Mouse (Mus musculus): Measurements from ENCODE around the gene Ugt1a1. TPM values are rescaled to one million over a fixed set of nuclear protein-coding genes. Genes with fewer than 3 reads are reported as not detected.

Gene Ugt1a1
- total and polyA plus RNA-seq, 3 experiments = not detected

DNA sequence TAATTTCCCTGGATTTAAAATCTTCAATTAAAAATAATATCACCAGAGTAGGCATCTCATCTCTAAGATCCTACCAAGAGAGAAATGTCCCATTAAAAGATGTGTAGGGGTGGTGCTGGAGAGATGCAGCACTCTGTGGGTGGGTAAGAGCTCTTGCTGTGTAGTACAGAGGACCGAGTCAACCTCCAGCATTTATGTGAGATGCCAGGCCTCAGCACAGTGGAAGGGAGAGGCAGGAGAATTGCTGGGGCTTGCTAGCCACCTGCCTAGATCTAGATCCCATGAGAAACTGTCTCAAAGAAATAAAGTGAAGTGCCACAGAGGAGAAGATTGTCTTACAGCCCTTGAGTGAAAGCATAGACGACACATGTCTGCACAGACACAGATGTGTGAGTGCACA lies 4.8 kb downstream of the Ugt1a1 start:
- Histone ChIP-seq H3K79me2 (replicated peaks; ENCODE audit: control insufficient read depth, insufficient read depth, low read length) (no peaks in the 10 kb centered on the region), H3K27me3 (ENCODE audit: control insufficient read depth, insufficient read depth, low read length) (no peaks in the 10 kb centered on the region), H3K9ac (ENCODE audit: low read depth, low read length) (no peak overlapping the region), H3K4me3 (no peak overlapping the region), H3K36me3 (ENCODE audit: control insufficient read depth, insufficient read depth, low read length) (no peaks in the 10 kb centered on the region), H3K4me1 (ENCODE audit: control insufficient read depth, insufficient read depth, low read length) (no peaks in the 10 kb centered on the region), H3K27ac (no peak overlapping the region)
- TF ChIP-seq POLR2A (IDR thresholded peaks at IDR 0.05; ENCODE audit: insufficient read depth, low read depth, low read length) (no peak), EP300 (IDR thresholded peaks at IDR 0.05; ENCODE audit: insufficient read depth, low read depth, low read length) (no peak), CTCF (IDR thresholded peaks at IDR 0.05) (no peak)
- intact Hi-C loops (cut with DNase I) = no loop called here
- 49% methylated on average over 2 of the region's 2 CpGs for WGBS
- no peak for DNase-seq

DNA sequence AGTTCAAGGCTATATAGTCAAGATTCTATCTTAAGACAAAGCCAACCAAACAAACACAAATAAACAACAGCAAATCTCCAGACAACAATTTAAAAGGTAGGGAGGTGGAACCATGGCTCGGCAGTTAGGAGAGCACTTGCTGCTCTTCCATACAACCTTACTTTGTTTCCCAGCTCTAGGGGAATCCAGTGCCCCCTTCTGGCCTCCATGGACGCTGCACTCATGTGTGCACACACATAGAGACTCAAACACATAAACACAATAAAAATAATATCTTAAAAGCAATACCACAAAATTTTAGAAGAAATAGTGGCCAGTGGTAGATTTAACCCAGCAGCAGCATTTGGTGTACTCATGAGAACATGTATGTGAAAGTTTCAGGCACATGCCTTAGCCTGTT lies 5.4 kb downstream of the Ugt1a1 start:
- intact Hi-C loops (cut with DNase I) = no loop called here
- Histone ChIP-seq H3K27ac (no peak overlapping the region), H3K4me1 (ENCODE audit: control insufficient read depth, insufficient read depth, low read length) (no peaks in the 10 kb centered on the region), H3K36me3 (ENCODE audit: control insufficient read depth, insufficient read depth, low read length) (no peaks in the 10 kb centered on the region), H3K27me3 (ENCODE audit: control insufficient read depth, insufficient read depth, low read length) (no peaks in the 10 kb centered on the region), H3K4me3 (no peak overlapping the region), H3K9ac (ENCODE audit: low read depth, low read length) (no peak overlapping the region), H3K79me2 (replicated peaks; ENCODE audit: control insufficient read depth, insufficient read depth, low read length) (no peaks in the 10 kb centered on the region)
- peak; percentile 31 for TF ChIP-seq CTCF (IDR thresholded peaks at IDR 0.05)
- no peak for TF ChIP-seq POLR2A (IDR thresholded peaks at IDR 0.05; ENCODE audit: insufficient read depth, low read depth, low read length)
- TF ChIP-seq EP300 (IDR thresholded peaks at IDR 0.05; ENCODE audit: insufficient read depth, low read depth, low read length) = no peak
- 48% methylated on average over 2 of the region's 2 CpGs for WGBS
- DNase-seq = peak in 1 of 2 experiments; percentile 20

DNA sequence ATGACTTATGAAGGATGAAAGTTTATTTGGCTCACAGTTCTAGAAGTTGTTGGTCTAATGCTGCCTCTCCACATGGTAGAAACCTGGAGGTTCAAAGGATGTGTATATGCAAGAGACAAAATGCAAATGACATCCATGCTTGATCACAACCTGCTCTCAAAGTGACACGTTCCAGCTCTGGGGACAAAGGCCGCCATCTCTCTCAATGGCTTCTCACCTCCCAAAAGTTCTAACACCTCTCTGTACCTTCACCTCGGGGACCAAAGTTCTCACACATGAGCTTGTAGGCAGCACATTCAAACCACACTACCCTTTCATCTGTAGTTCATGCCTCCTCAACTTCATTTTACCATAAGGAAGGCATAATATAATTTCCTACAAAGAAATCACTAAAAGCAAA lies 5.8 kb downstream of the Ugt1a1 start:
- Histone ChIP-seq H3K79me2 (replicated peaks; ENCODE audit: control insufficient read depth, insufficient read depth, low read length) (no peaks in the 10 kb centered on the region), H3K4me3 (no peak overlapping the region), H3K9ac (ENCODE audit: low read depth, low read length) (no peak overlapping the region), H3K36me3 (ENCODE audit: control insufficient read depth, insufficient read depth, low read length) (no peaks in the 10 kb centered on the region), H3K27ac (no peak overlapping the region), H3K4me1 (ENCODE audit: control insufficient read depth, insufficient read depth, low read length) (no peaks in the 10 kb centered on the region), H3K27me3 (ENCODE audit: control insufficient read depth, insufficient read depth, low read length) (no peaks in the 10 kb centered on the region)
- WGBS = 34% methylated on average over 3 of the region's 3 CpGs
- no peak for DNase-seq
- no peak for TF ChIP-seq EP300 (IDR thresholded peaks at IDR 0.05; ENCODE audit: insufficient read depth, low read depth, low read length)
- TF ChIP-seq CTCF (IDR thresholded peaks at IDR 0.05) = no peak
- no peak for TF ChIP-seq POLR2A (IDR thresholded peaks at IDR 0.05; ENCODE audit: insufficient read depth, low read depth, low read length)
- intact Hi-C loops (cut with DNase I) = no loop called here

DNA sequence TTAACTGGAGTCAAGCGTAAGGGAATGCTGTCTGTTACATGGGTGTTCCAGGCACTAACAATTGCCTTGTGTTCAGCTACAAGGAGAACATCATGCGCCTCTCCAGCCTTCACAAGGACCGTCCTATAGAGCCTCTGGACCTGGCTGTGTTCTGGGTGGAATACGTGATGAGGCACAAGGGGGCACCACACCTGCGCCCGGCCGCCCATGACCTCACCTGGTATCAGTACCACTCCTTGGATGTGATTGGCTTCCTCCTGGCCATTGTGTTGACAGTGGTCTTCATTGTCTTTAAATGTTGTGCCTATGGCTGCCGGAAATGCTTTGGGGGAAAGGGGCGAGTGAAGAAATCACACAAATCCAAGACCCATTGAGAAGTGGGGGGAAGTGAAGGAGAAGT lies 6.3 kb downstream of the Ugt1a1 start:
- WGBS = 65% methylated on average over 9 of the region's 9 CpGs

DNA sequence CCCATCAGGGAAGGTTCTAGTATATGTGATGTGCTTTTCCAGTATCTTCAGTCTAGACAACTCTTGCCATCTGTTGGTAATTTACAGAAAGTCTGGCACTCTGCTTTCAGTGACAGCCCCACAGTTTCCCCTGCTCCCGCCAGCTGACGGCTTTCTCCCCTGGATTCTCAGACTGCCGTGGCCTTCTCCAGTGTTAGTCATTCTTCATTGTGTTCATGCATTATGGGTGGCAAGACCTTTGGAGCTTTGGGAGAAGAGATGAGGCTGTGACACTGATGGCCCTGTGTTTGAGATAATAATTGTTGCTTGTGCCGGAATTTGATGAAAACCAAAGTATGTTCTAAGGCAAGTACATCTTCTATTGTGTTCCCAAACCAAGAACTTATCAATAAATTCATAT lies 6.8 kb downstream of the Ugt1a1 start:
- no peaks in the 10 kb centered on the region for H3K4me1 ChIP-seq (ENCODE audit: control insufficient read depth, insufficient read depth, low read length)
- H3K79me2 ChIP-seq (replicated peaks; ENCODE audit: control insufficient read depth, insufficient read depth, low read length) = no peaks in the 10 kb centered on the region
- no peak overlapping the region for H3K9ac ChIP-seq (ENCODE audit: low read depth, low read length)
- intact Hi-C loops (cut with DNase I) = no loop called here
- H3K36me3 ChIP-seq (ENCODE audit: control insufficient read depth, insufficient read depth, low read length) = no peaks in the 10 kb centered on the region
- no peak overlapping the region for H3K27ac ChIP-seq
- DNase-seq = no peak
- TF ChIP-seq POLR2A (IDR thresholded peaks at IDR 0.05; ENCODE audit: insufficient read depth, low read depth, low read length) (no peak), CTCF (IDR thresholded peaks at IDR 0.05) (no peak), EP300 (IDR thresholded peaks at IDR 0.05; ENCODE audit: insufficient read depth, low read depth, low read length) (no peak)
- 45% methylated on average over 4 of the region's 4 CpGs for WGBS
- H3K27me3 ChIP-seq (ENCODE audit: control insufficient read depth, insufficient read depth, low read length) = no peaks in the 10 kb centered on the region
- no peak overlapping the region for H3K4me3 ChIP-seq

More for the DNA sequence above, 6.3 kb downstream of the Ugt1a1 start:
- H3K9ac ChIP-seq (ENCODE audit: low read depth, low read length) = no peak overlapping the region
- H3K36me3 ChIP-seq (ENCODE audit: control insufficient read depth, insufficient read depth, low read length) = no peaks in the 10 kb centered on the region
- H3K27ac ChIP-seq = no peak overlapping the region
- TF ChIP-seq EP300 (IDR thresholded peaks at IDR 0.05; ENCODE audit: insufficient read depth, low read depth, low read length) (no peak), POLR2A (IDR thresholded peaks at IDR 0.05; ENCODE audit: insufficient read depth, low read depth, low read length) (no peak)
- H3K27me3 ChIP-seq (ENCODE audit: control insufficient read depth, insufficient read depth, low read length) = no peaks in the 10 kb centered on the region
- DNase-seq = peak in 1 of 2 experiments; percentile 31
- no peak overlapping the region for H3K4me3 ChIP-seq
- H3K79me2 ChIP-seq (replicated peaks; ENCODE audit: control insufficient read depth, insufficient read depth, low read length) = no peaks in the 10 kb centered on the region
- H3K4me1 ChIP-seq (ENCODE audit: control insufficient read depth, insufficient read depth, low read length) = no peaks in the 10 kb centered on the region
- intact Hi-C loops (cut with DNase I) = no loop called here

DNA sequence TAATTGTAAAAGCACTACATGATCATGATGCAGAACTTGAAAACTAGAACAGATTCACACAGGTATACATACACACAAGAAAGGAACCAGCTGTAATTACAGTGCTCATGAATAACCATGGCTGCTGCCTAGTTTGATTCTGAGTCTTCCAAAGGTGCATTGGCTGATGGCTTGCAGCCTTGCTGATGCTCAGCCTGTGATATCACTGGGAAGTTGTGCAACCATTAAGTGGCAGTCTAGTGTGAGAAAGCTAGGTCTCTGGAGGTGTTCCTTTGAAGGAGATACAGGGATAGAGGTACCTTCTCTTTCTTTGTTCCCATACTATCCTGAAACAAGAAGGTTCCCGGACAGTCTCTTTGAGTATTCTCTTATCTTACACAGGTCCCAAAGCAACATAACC lies 7.3 kb downstream of the Ugt1a1 start:
- Histone ChIP-seq H3K36me3 (ENCODE audit: control insufficient read depth, insufficient read depth, low read length) (no peaks in the 10 kb centered on the region), H3K9ac (ENCODE audit: low read depth, low read length) (no peak overlapping the region), H3K27ac (no peak overlapping the region), H3K4me1 (ENCODE audit: control insufficient read depth, insufficient read depth, low read length) (no peaks in the 10 kb centered on the region), H3K4me3 (no peak overlapping the region), H3K79me2 (replicated peaks; ENCODE audit: control insufficient read depth, insufficient read depth, low read length) (no peaks in the 10 kb centered on the region), H3K27me3 (ENCODE audit: control insufficient read depth, insufficient read depth, low read length) (no peaks in the 10 kb centered on the region)
- DNase-seq = no peak
- intact Hi-C loops (cut with DNase I) = no loop called here
- TF ChIP-seq CTCF (IDR thresholded peaks at IDR 0.05) = no peak
- TF ChIP-seq EP300 (IDR thresholded peaks at IDR 0.05; ENCODE audit: insufficient read depth, low read depth, low read length) = no peak
- TF ChIP-seq POLR2A (IDR thresholded peaks at IDR 0.05; ENCODE audit: insufficient read depth, low read depth, low read length) = no peak
- WGBS = 15% methylated on average over 1 of the region's 1 CpGs

Data from heart, adult 2 months (tissue).